Mouse (Mus musculus) granulocyte monocyte progenitor cell, adult 5-6 weeks (primary cell): ENCODE results near the gene Msl3l2. TPM values are rescaled to one million over a fixed set of nuclear protein-coding genes. Genes with fewer than 3 reads are reported as not detected.

ENCODE experiments used
- total RNA-seq, 2 experiments: library from RNA; stranded (forward) in 1 of 2; stranded (reverse) in 1 of 2; fragments of 200-712, 200-1000 nt in 1 of 2; fragments of >200 nt in 1 of 2; fragmentation: Nextera tagmentation in 1 of 2; gene quantifications; 2 replicates each; pipeline ENCODE4 v1.2.3; 2014 to 2017

Gene Msl3l2
- total RNA-seq, 2 experiments from 2014 or later: 6.0 to 11.2 TPM

Other genes starting within 250 kb of the Msl3l2 start
- gene Tbc1d32, start 121.8 kb downstream of the Msl3l2 start, total RNA-seq (2014; fragmentation: Nextera tagmentation): 3.2 and 3.7 TPM in 2 replicates
- 7.0 and 7.9 TPM in 2 replicates for gene Tbc1d32, start 121.8 kb downstream of the Msl3l2 start, total RNA-seq (2017)